Mouse (Mus musculus) G1E-ER4 (cell line): ENCODE measurements around the gene Apba2. TPM values are rescaled to one million over a fixed set of nuclear protein-coding genes. Genes with fewer than 3 reads are reported as not detected.

Experiments used
- GATA1 ChIP-seq: IDR thresholded peaks from one replicate; pipeline ENCODE4 v1.8.0; 2012; ENCODE audit warnings: low read length, inconsistent platforms
- polyA plus RNA-seq: library from polyadenylated mRNA; stranded (reverse); fragments of >175 nt; gene quantifications from 2 replicates; pipeline ENCODE4 v1.2.3, GENCODE M21; 2012

Apba2 gene
- polyA plus RNA-seq, 1 experiment = not detected

GRCm38 (mm10) chr7:64765595-64765994 is 264.1 kb downstream of the Apba2 start:
- no peak for TF ChIP-seq GATA1

DNA sequence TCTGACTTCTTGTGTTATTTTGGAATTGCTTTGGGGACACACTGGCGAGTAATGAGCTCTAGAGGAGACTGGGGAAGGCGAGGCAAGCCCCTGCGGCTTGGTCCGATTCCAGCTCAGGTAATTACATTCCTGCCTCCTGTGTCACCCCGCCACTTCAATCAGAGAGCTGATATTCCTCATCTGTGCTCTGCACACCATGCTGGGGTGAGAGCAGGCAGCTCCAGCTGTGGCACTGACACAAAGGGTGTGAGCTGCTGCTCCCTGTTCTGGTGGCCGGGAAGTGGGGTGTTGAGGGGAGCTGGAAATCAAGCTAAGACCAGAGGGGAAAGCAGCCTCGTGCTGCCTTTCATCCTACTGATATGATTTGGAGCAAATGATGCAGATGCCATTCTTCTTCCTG is 268.3 kb downstream of the Apba2 start:
- no peak for TF ChIP-seq GATA1

GRCm38 (mm10) chr7:64770779-64771390 is 269.4 kb downstream of the Apba2 start:
- no peak for TF ChIP-seq GATA1

- no peak for TF ChIP-seq GATA1
Measured at GRCm38 (mm10) chr7:64773465-64773864, 272.0 kb downstream of the Apba2 start.

GRCm38 (mm10) chr7:64776708-64777489 is 275.4 kb downstream of the Apba2 start:
- TF ChIP-seq GATA1 = no peak

DNA sequence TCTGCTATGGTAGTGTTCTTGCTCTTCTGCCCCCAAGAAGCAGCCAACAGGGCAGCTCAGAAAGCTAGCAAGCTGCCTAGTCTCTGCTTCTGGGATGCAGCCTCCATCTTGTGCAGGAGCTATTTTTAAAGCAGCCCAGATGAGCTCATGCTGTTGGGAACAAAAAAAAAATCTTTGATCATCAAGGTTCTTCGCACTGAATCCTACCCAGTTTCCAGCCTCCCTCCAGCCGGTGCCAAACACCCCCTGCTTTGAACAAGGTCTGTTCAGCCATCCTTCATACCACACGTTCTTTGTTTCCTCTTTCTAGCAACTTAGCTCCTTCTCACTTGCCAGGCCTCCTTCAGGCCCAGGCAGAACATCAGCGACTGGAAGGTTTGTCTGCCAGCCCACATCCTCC is 278.0 kb downstream of the Apba2 start:
- TF ChIP-seq GATA1 = no peak

GRCm38 (mm10) chr7:64785040-64785439 is 283.5 kb downstream of the Apba2 start:
- no peak for TF ChIP-seq GATA1

- no peak for TF ChIP-seq GATA1
Measured at GRCm38 (mm10) chr7:64791145-64791544, 289.6 kb downstream of the Apba2 start.

- no peak for TF ChIP-seq GATA1
Measured at GRCm38 (mm10) chr7:64792031-64792430, 290.5 kb downstream of the Apba2 start.

GRCm38 (mm10) chr7:64795554-64795953 is 294.0 kb downstream of the Apba2 start:
- no peak for TF ChIP-seq GATA1

Other genes starting within 250 kb of the Apba2 start
- 3.2 and 3.3 TPM in 2 replicates for gene Mtmr10, start 214.1 kb upstream of the Apba2 start, polyA plus RNA-seq
- gene Fan1, start 127.6 kb upstream of the Apba2 start, polyA plus RNA-seq = 2.4 and 2.9 TPM in 2 replicates
- gene Mphosph10, start 109.4 kb upstream of the Apba2 start, polyA plus RNA-seq = 7.4 and 8.8 TPM in 2 replicates
- gene Mcee, start 109.1 kb upstream of the Apba2 start, polyA plus RNA-seq = 2.1 and 2.4 TPM in 2 replicates